Mouse (Mus musculus) CH12F3 (cell line): ENCODE data around the gene Lin52.
"Not testable (repeated sequence)": the region's sequence is repeated elsewhere in the genome, so short reads cannot be mapped to it uniquely, and the experiment has no call there.

Experiments
- in situ Hi-C: fragments of 300-500 bp; cut with MboI; formaldehyde crosslinking; loops from 2 replicates; pipeline ENCODE4 v1.14.3; 2020; ENCODE audit warnings: low sequenced_read_pairs

The Lin52 gene

DNA sequence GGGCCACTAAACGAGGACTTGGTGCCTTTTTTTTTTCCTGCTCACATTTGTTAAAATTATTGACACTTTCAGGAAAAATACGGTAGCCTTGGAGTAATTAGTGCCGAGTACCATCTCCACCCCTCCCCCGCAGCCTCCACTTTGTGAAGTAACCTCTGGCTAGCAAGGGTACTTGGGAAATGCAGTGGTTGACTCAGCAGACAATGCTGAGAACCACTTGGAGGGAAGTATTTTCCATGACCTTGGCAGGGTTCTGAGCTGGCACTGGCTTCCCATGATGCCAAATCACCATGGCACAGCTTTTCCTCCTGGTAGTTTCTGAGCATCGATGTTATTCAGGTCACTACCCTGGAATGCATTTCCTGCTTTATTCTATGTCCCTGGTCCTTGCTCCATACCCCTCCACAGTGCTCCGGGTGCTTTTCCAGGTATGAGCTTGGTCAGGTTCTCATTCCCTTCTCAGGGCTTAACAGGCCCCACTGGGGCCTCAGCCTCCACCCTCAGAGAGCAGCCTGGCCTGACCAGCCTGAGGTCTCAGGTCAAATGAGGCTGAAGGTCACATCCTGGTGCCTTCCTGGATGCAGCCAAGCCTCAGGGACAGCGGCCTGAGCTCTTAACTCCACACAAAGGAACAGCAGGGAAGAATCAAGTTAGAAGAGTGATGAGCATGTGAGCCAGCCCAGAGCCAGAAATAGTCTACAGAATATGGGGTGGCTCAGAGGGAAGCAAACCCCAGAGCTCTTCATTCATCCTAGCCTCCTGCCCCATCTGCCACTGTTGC, 82.7 kb downstream of the Lin52 start:
- in situ Hi-C loops = no loop called here

DNA sequence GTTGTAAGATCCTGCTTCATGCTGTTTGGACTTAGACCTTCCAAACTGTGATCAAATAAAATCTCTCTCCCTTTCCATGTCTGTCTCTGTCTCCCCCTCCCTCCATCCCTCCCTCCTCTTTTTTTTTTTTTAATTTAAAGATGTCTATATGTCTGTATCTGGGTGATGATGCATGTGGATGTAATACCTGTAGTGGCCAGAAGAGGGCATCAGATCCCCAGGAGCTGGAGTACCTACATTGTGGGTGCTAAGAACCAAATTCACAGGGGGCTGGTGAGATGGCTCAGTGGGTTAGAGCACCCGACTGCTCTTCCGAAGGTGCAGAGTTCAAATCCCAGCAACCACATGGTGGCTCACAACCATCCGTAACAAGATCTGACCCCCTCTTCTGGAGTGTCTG, 88.3 kb downstream of the Lin52 start:
- in situ Hi-C loops = not testable (repeated sequence)

DNA sequence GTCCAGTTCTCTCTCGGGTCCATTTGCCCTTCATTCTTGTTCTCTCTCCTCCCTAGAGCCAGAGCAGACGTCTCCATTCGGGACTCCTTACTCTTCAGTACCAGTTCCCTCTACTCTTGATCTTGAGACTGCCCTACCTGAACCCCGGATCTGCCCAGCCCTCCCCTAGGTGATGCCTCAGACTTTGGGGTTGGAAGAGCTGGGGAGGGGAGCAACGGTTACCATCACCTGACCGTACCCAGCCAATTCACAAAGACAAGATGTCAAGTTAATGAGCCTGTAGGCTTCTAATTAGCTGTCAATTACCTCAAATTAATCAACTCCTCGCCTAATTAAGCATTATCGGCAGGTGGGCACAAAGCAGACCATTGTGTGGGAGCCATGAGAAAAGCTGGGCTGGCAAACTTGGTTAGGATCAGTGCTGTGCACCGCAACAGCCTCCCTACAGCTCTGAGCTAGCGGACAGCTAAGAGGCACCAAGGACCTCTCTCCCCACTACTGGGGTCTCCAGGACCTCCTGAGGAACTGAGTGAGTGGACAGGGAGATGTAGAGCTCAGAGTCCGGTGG, 90.3 kb downstream of the Lin52 start:
- in situ Hi-C loops = no loop called here

DNA sequence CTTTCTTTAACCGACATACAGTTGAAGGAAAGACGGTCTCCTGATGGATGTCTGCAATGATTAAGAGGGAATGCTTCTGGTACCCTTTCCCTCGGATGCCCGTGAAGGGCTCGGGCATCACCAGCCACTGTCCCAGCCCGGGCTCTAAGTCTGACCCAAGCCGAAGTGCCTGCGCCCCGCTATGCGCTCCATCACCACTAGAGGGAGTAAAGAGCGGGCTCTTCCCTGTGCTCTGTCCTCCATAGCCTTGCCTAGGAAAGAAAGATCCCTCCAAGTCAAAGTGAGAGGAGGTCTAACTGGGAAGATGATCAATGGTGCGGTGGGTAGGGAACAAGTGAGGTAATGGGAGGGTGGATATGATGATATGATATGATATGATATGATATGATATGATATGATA, 94.8 kb downstream of the Lin52 start:
- in situ Hi-C loops = no loop called here

DNA sequence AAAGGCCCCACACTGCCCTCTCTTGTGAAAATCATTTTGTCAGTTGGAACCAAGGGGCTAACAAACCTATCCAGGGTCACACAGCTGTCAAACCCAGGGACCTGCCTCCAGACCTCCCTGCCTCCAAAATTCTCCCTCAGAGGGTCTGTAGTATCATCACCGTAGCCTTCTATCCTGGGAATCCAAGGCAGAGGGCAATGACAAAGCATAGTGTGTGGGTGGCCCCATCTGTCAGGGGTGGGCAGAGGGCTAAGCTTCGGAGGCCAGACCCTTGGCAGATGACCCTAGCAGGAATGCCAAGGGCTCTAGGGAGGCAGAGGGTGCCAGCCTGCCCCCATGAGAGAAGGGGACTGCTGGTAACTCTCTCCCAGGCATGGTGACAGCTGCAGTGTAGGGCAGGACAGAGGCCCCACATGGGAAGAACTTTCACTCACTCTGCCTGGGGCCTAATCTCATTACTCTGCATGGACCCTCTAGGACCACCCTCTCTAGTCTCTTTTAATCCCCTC, 95.4 kb downstream of the Lin52 start:
- in situ Hi-C loops = no loop called here

DNA sequence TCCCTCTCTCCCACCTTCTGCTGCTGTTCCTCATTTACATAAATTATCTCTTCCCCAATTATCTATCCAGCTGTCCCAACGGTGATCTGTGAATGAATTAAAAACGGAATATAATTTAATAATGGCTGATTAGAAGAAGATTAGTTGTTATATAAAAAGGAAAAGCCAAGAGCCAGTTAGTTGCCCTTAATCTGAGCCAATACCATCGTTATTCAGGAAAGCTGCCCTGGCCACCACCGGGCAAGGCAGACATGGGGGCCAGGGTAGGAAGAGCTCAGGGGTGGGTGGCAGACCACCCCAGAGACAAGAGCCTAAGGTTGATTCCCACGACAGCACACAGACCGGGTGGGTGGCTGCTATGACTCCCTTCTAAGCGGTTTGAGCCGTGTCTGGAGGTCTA, 97.0 kb downstream of the Lin52 start:
- in situ Hi-C loops = no loop called here

DNA sequence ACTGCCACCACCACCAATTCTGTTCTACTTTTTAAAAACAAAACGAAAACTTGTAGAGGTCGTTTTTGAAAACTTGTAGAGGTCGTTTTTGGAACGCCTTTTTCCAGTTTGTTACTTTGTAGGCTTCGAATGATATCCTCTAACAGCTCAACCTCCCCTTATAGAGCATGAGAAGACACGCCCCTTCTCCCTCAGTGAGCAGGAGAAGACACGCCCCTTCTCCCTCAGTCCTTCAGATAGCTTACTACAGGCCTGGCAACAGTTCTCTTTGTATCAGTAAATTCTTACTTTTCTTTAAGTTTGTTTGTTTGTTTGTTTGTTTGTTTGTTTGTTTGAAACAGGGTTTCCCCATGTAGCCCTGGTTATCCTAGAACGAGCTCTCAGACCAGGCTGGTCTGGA, 104.0 kb downstream of the Lin52 start:
- in situ Hi-C loops = no loop called here

DNA sequence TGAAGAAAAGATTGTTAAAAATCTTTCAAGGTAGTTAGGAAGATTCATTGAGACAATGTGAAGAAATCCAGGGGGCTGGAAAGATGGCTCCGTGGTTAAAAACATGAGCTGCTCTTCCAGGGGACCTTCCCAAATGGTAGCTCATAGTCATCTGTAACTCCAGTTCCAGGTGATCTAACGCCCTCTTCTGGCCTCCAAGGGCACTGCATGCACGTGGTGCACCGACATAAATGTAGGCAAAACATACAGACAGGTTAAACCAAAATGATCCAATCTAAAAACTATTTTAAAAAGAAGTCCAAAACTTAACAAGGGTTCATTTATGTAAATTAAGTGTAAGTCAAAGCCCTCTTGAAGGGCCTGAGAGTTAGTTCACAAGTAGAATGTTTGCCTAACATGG, 111.3 kb downstream of the Lin52 start:
- in situ Hi-C loops = no loop called here

DNA sequence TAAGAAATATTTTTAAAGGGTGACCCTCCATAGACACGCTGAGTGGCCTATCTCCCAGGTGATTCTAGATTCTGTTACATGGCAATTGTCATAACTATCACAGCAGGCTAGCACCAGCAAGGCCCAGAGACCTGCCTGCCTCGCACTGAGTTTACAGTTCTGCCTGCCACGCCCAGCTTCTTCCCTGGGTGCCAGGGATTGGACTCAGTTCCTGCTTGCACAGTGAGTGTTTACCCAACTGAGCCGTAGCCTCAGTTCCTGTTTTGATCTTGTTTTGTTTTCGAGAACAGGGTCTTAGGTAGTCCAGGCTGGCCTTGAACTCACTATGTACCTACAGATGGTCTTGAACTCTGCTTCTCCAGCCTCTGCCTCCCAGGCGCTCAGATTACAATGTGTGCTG, 116.4 kb downstream of the Lin52 start:
- in situ Hi-C loops = no loop called here

DNA sequence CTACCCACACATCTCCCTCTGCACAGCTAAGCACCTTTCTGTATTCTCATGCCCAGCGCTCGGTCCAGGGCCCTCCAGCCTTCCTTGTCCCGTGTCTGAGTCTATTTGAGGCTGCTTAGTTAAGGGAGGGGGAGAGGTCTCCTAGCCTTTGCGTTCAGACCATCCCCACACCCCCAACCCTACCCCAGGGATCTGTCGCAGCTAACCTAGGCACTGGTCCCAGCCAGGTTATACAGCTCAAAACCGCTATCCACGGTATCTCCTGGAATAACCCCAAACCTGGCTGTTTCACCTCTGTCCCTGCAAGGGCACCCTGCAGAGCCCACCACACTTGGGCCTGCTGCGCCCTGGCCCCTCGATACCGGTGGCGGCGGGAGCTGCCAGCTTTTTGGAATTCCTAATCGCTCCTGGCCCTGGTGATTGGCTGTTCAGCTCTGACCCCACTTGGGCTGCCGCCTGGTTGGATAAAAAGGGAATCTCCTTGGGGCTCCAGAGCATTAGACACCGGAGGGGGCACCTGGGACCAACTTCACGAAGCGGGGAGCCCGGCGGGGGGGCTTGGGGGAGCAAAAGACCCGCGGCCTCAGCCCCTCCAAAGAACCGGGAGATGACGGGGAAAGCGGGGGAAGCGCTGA, 118.2 kb downstream of the Lin52 start, which contains the start of gene Vsx2:
Vsx2 (plus strand) TSS at position 427 of the 635 bp plus-strand sequence.
- in situ Hi-C loops = no loop called here

DNA sequence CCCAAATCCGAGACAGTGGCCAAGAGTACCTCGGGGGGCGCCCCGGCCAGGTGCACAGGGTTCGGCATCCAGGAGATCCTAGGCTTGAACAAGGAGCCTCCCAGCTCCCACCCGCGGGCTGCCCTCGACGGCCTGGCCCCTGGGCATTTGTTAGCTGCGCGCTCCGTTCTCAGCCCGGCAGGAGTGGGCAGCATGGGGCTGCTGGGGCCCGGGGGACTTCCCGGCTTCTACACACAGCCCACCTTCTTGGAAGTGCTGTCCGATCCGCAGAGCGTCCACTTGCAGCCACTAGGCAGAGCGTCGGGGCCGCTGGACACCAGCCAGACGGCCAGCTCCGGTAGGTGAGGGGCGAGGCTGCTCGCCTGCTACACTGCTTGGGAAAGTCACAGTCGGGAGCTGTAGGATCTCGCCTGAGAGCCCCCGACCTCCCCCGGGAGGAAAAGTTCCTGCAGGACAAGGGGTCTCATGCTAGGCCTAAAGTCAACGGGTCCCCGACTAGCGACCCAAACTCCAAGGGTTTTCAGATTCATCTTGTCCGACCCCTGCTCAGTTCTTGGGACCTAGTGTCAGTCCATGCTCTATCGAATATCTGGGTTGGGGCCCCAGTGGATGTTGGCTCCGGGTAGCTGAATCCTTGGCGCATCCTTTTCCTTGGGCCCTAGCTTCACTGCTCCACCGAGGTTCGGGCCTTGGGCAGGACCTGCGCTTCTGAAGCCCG, 118.9 kb downstream of the Lin52 start:
- in situ Hi-C loops = no loop called here

DNA sequence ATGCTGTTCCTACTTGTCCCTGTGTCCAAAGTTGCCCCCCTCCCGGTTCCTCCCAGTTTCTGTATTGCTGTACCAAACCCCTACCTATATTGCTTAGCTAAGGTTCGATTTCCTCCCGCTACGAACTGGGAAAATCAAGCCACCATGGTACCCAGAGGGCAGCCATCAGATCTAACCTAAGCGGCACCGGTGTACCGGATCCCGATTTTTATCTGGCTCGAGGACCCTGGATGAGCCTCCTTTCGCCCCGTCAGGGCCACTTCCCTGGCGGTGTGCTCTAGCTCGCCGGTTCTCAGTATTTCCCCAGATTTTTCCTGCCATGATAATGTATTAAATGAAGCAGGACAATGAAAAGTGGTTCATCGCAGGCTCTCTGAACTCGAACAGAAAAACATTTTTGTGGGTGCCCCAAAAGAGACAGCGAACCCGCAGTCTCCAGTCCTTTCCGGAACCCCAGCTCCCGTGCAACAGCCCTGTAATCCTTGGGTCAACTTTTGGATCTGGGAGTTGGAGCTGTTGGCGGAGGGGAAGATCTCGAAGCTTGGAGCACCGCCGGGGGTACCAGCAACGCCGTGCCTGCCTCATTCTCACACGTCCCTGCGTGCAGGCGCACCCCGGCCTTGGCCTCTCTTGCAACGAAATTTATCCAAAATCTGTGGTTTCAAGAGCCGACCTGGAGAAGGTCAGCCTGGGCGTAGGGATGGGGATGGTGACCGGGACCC, 119.6 kb downstream of the Lin52 start:
- in situ Hi-C loops = no loop called here

DNA sequence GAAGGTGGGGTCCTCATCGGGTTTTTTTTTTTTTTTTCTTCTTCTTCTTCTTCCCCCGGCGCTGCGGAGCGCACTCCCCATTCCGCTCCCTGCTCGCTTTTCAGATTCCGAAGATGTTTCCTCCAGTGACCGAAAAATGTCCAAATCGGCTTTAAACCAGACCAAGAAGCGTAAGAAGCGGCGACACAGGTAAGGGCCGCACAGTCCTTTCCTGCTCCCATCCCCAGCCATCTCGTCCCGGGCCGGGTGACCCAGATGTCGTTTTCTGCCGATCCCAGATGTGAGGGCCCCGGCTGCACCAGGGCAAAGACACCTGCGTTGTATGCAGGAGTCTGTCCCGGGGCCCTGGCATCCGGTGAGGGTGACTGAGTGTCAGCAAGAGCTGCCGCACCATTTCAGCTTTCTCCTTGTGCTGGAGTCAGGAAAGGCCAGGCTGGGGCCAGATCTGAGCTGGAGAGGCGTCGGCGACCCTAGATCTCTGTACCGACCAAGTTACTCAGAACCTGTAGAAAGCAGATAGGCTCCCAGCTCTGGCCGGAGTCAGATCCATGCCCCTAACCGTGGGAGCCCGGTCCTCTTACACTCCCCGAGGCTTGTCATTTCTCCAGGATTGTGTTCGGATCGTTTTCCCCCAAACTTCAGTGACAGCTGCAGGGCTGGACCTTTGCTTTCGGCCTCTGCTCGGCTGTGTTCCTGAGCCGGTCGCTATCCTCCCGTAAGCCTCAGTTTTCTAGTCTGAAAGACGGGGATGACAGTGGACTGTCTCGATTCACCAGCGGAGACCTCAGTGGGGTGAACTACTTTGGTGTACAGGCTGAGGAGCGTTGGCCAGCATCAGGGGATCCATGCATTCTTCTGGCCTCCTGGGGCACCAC, 120.5 kb downstream of the Lin52 start:
- in situ Hi-C loops = no loop called here

DNA sequence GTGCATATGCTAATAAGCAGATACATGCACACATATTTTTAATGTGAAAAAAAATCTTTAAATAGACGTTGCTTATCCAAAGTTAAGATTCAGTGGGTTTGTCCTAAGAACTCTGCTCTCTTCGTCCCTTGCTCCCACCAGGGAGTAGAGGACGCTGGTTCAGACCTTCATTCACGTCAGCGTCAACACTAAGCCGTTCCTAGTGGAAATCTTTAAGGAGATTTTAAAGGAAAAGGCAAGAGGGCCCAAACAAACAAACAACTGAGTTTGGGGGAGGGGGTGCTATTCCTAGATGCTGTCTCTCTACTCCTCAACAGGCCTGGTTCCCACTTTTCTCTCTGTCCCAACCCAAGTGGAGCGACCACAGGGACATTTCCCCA, 121.1 kb downstream of the Lin52 start:
- in situ Hi-C loops = no loop called here

DNA sequence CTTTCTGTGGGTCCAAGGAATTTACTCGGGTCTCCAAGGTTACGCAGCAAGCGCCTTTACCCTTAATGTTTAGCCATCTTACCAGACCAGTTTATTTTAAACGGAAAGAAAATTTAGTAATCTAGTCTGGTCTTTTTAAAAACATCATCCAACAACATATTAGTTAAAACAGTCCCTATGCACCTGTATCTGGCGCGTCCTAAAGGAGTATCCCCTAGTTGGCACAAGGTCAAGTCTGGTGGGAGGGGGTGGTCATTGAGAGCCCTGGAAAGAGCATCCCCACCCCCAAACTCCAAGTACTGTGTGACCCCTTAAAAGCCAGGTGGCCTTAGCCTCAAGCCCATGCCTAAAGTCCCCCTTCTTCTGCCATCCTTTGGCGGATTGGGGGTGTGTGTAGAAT, 121.9 kb downstream of the Lin52 start:
- in situ Hi-C loops = no loop called here

DNA sequence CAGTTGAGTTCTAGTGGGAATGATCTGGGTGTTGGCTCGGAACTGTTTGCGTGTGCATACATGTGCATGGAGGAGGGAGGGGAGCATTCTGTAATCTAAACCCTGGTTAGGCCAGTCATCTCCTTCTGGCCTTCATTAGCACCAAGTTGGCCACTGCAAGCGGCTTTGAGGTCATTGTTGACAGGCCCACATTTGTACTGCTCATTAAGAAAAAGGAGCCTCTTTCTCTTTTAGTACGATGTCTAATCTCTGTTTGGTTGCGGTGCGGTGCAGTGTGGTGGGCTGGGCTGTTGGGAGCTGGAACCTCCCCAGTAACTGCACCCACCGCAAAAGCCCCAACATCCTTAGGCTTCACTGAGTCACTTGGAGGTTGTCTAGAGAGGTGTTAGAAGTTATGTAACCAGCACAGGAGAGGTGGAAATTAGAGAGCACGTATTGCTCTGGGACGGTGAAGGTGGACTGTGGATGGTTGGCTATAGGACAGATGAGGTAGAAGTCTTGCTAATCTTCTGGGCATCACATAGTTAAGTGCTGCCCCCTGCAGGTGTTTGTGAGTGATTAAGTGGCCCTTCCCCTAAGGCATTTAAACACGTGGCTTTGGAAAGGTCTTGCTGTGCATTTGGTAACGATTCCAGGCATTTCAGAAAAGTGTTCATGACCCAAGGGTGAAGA, 126.7 kb downstream of the Lin52 start:
- in situ Hi-C loops = no loop called here

DNA sequence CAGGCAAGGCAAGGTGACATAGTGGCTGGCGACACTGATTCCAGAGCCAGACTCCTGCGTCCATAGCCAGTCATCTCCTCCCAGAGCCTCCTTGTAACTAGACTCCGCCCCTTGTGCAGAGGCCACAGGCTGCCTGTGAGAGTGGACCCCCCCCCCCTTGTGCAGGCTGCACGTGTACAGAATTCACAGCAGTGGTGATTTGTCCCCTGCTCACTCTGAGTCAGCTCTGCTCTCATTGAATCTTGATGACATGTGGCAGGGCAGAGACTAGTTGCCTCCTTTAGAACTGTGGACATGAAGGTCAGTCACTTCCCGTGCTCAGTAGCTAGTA, 127.2 kb downstream of the Lin52 start:
- in situ Hi-C loops = no loop called here

DNA sequence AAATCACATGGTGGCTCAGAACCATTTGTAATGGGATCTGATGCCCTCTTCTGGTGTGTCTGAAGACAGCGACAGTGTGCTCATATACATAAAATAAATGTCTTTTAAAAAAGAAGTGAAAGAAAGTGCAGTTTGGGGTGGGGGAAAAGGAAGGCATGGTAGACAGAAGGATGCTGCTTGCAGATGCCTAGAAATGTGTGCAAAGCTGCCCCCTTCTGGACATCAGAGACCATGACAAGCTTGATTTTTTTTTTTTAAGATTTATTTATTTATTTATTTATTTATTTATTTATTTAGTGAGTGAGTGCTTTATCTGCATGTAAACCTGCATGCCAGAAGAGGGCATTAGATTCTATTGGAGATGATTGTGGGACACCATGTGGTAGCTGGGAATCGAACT, 130.1 kb downstream of the Lin52 start:
- in situ Hi-C loops = loop anchor here (10.0 kb wide), 1 partner anchor 106 kb away; no protein-coding TSS in a partner anchor
